Mouse (Mus musculus): Measurements from ENCODE around the gene Fbxw8. TPM values are rescaled to one million over a fixed set of nuclear protein-coding genes. Genes with fewer than 3 reads are reported as not detected.

Gene Fbxw8
- polyA plus RNA-seq, 1 experiment from 2014 or later = 27.7 TPM

- Histone ChIP-seq H3K27ac (replicated peaks) (no peak overlapping the region), H3K27me3 (no peaks in the 10 kb centered on the region), H3K9ac (no peak overlapping the region), H3K9me3 (replicated peaks) (no peaks in the 10 kb centered on the region), H3K4me1 (0 out of 2 replicates have a peak, but pooled peaks cover 1% of the 10 kb centered on the region), H3K4me3 (replicated peaks) (no peak overlapping the region), H3K4me2 (replicated peaks) (no peak overlapping the region), H3K36me3 (peaks cover 42% of the 10 kb centered on the region)
- 71% methylated on average over 9 of the region's 9 CpGs for WGBS
- no peak for ATAC-seq (ENCODE audit: insufficient number of reproducible peaks, low FRiP score, low TSS enrichment, low read depth)
These were observed 26.6 kb downstream of the Fbxw8 start for GRCm38 (mm10) chr5:118128651-118129050.

GRCm38 (mm10) chr5:118128208-118128607, 27.1 kb downstream of the Fbxw8 start:
- Histone ChIP-seq H3K9me3 (replicated peaks) (no peaks in the 10 kb centered on the region), H3K36me3 (peaks cover 42% of the 10 kb centered on the region), H3K9ac (no peak overlapping the region), H3K27ac (replicated peaks) (no peak overlapping the region), H3K4me3 (replicated peaks) (no peak overlapping the region), H3K27me3 (no peaks in the 10 kb centered on the region), H3K4me1 (0 out of 2 replicates have a peak, but pooled peaks cover 6% of the 10 kb centered on the region), H3K4me2 (replicated peaks) (no peak overlapping the region)
- WGBS = 65% methylated on average over 6 of the region's 6 CpGs
- no peak for ATAC-seq (ENCODE audit: insufficient number of reproducible peaks, low FRiP score, low TSS enrichment, low read depth)

DNA sequence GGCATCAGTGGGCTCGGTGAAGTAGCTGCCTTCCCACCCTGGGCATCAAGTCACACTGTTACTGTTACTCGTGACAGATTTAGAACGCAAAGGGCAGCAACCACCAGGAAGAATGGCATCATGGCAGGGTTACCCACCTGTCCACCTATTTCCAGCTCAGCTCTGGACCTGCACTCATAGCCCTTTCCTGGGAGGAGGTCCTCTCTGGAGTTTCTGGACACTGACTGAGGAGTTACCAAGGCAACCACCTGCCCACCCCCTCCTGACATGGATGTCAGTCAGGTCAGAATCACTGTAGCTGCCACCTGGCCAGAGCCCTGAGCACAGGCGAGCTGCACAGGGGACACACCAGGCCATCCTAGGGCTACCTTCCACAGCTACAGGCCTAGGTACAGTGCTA, 28.6 kb downstream of the Fbxw8 start:
- Histone ChIP-seq H3K27me3 (no peaks in the 10 kb centered on the region), H3K36me3 (peaks cover 42% of the 10 kb centered on the region), H3K9ac (no peak overlapping the region), H3K4me1 (0 out of 2 replicates have a peak, but pooled peaks cover 12% of the 10 kb centered on the region), H3K9me3 (replicated peaks) (no peaks in the 10 kb centered on the region), H3K4me2 (replicated peaks) (no peak overlapping the region), H3K27ac (replicated peaks) (no peak overlapping the region), H3K4me3 (replicated peaks) (no peak overlapping the region)
- WGBS = 86% methylated on average over 4 of the region's 4 CpGs
- no peak for ATAC-seq (ENCODE audit: insufficient number of reproducible peaks, low FRiP score, low TSS enrichment, low read depth)

GRCm38 (mm10) chr5:118123096-118123495, 32.2 kb downstream of the Fbxw8 start:
- peak overlapping the region; percentile 30; the same call in 1 of the 2 replicates for H3K27ac ChIP-seq (replicated peaks)

GRCm38 (mm10) chr5:118121928-118122327, 33.3 kb downstream of the Fbxw8 start:
- 80% methylated on average over 4 of the region's 4 CpGs for WGBS

More at GRCm38 (mm10) chr5:118123096-118123495, 32.2 kb downstream of the Fbxw8 start:
- Histone ChIP-seq H3K4me2 (replicated peaks) (no peak overlapping the region), H3K36me3 (peaks cover 42% of the 10 kb centered on the region), H3K4me3 (replicated peaks) (no peak overlapping the region), H3K27me3 (no peaks in the 10 kb centered on the region), H3K9me3 (replicated peaks) (no peaks in the 10 kb centered on the region), H3K4me1 (0 out of 2 replicates have a peak, but pooled peaks cover 16% of the 10 kb centered on the region), H3K9ac (no peak overlapping the region)
- WGBS = 34% methylated on average over 10 of the region's 10 CpGs
- ATAC-seq (ENCODE audit: insufficient number of reproducible peaks, low FRiP score, low TSS enrichment, low read depth) = no peak

GRCm38 (mm10) chr5:118120670-118121069, 34.6 kb downstream of the Fbxw8 start:
- Histone ChIP-seq H3K4me3 (replicated peaks) (no peak overlapping the region), H3K9me3 (replicated peaks) (no peaks in the 10 kb centered on the region), H3K9ac (no peak overlapping the region), H3K36me3 (peaks cover 22% of the 10 kb centered on the region), H3K27ac (replicated peaks) (no peak overlapping the region), H3K4me2 (replicated peaks) (no peak overlapping the region), H3K4me1 (peaks cover 20% of the 10 kb centered on the region; the same call in 1 of the 2 replicates), H3K27me3 (no peaks in the 10 kb centered on the region)
- WGBS = 36% methylated on average over 2 of the region's 2 CpGs
- no peak for ATAC-seq (ENCODE audit: insufficient number of reproducible peaks, low FRiP score, low TSS enrichment, low read depth)

More at GRCm38 (mm10) chr5:118121928-118122327, 33.3 kb downstream of the Fbxw8 start:
- H3K4me2 ChIP-seq (replicated peaks) = no peak overlapping the region
- H3K9me3 ChIP-seq (replicated peaks) = no peaks in the 10 kb centered on the region
- no peak overlapping the region for H3K9ac ChIP-seq
- no peaks in the 10 kb centered on the region for H3K27me3 ChIP-seq
- H3K27ac ChIP-seq (replicated peaks) = no peak overlapping the region
- ATAC-seq (ENCODE audit: insufficient number of reproducible peaks, low FRiP score, low TSS enrichment, low read depth) = no peak
- 0 out of 2 replicates have a peak, but pooled peaks cover 16% of the 10 kb centered on the region for H3K4me1 ChIP-seq
- peaks cover 31% of the 10 kb centered on the region for H3K36me3 ChIP-seq
- no peak overlapping the region for H3K4me3 ChIP-seq (replicated peaks)

DNA sequence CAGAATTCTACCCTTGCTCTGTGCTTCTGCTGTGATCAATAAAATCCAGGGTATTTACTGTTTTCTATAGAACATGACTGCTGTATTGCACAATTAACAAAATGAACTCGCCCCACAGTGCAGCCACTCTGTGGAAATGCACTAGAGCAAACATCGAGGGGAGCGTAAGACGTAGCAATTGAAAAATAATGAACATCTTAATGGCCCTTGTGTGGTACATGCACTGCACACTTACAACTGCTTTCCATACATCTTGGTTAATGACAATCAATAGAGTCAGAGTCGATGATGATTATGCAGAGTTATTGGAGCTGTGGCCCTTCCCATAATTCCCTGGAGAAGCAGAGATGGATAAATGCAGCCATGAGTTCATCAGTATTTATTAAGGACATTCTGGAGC, 36.3 kb downstream of the Fbxw8 start:
- 93% methylated on average over 5 of the region's 5 CpGs for WGBS
- no peak overlapping the region for H3K4me2 ChIP-seq (replicated peaks)
- H3K27me3 ChIP-seq = no peaks in the 10 kb centered on the region
- H3K4me1 ChIP-seq = peaks cover 20% of the 10 kb centered on the region; the same call in 1 of the 2 replicates
- no peak overlapping the region for H3K27ac ChIP-seq (replicated peaks)
- H3K36me3 ChIP-seq = peaks cover 13% of the 10 kb centered on the region; the same call in 1 of the 2 replicates
- H3K9me3 ChIP-seq (replicated peaks) = no peaks in the 10 kb centered on the region
- no peak overlapping the region for H3K9ac ChIP-seq
- ATAC-seq (ENCODE audit: insufficient number of reproducible peaks, low FRiP score, low TSS enrichment, low read depth) = no peak
- no peak overlapping the region for H3K4me3 ChIP-seq (replicated peaks)

GRCm38 (mm10) chr5:118118351-118118750, 36.9 kb downstream of the Fbxw8 start:
- H3K9ac ChIP-seq = no peak overlapping the region
- no peaks in the 10 kb centered on the region for H3K27me3 ChIP-seq
- no peak for ATAC-seq (ENCODE audit: insufficient number of reproducible peaks, low FRiP score, low TSS enrichment, low read depth)
- no peak overlapping the region for H3K4me3 ChIP-seq (replicated peaks)
- WGBS = 77% methylated on average over 3 of the region's 3 CpGs
- H3K27ac ChIP-seq (replicated peaks) = no peak overlapping the region
- no peaks in the 10 kb centered on the region for H3K9me3 ChIP-seq (replicated peaks)
- peaks cover 16% of the 10 kb centered on the region; the same call in 1 of the 2 replicates for H3K4me1 ChIP-seq
- H3K4me2 ChIP-seq (replicated peaks) = no peak overlapping the region
- H3K36me3 ChIP-seq = peaks cover 13% of the 10 kb centered on the region; the same call in 1 of the 2 replicates

GRCm38 (mm10) chr5:118113617-118114016, 41.6 kb downstream of the Fbxw8 start:
- H3K9ac ChIP-seq = no peak overlapping the region
- peaks cover 10% of the 10 kb centered on the region for H3K4me1 ChIP-seq
- no peak overlapping the region for H3K4me3 ChIP-seq (replicated peaks)
- 76% methylated on average over 12 of the region's 13 CpGs for WGBS
- no peak overlapping the region for H3K27ac ChIP-seq (replicated peaks)
- peaks cover 41% of the 10 kb centered on the region for H3K36me3 ChIP-seq
- H3K9me3 ChIP-seq (replicated peaks) = no peaks in the 10 kb centered on the region
- H3K4me2 ChIP-seq (replicated peaks) = no peak overlapping the region
- no peaks in the 10 kb centered on the region for H3K27me3 ChIP-seq
- no peak for ATAC-seq (ENCODE audit: insufficient number of reproducible peaks, low FRiP score, low TSS enrichment, low read depth)

- WGBS = 84% methylated on average over 7 of the region's 7 CpGs
These were observed 42.2 kb downstream of the Fbxw8 start for GRCm38 (mm10) chr5:118113043-118113442.

DNA sequence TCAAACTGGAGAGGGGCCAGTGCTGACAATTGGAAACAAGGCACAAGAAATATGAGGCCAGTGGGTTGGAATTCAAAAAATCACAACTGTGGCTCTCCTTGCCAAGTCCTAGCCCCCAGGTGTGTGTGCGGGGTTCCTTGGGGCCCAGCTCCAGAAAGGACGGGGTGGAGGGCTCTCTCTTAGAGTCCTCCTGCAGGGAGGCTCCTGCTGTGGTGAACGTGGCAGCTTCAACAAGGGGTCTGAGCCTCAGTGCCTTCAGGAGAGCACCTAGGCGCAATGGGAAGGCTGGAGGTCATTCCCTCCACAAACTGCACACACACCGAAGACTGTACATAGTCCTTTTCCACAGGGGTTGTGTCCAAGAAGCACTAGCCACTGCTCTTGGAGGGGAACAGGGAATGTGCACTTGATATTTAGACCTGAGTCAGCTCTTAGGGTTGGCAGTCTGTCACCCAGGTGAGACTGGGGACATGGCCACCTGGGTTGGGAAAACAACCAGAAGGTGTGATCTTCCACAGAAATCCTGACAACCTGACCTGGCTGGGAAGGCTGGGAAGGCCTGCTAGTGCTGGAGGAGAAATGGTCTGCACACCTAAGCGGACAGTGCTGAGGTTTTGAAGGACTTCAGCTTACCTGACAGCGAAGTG, 46.3 kb downstream of the Fbxw8 start:
- H3K4me3 ChIP-seq (replicated peaks) = no peak overlapping the region
- H3K27ac ChIP-seq (replicated peaks) = peak overlapping the region; percentile 58; the same call in 1 of the 2 replicates
- peaks cover 53% of the 10 kb centered on the region for H3K36me3 ChIP-seq
- ATAC-seq (ENCODE audit: insufficient number of reproducible peaks, low FRiP score, low TSS enrichment, low read depth) = 0 out of 2 replicates have a peak, but pooled peaks have one; percentile 7
- peaks cover 13% of the 10 kb centered on the region for H3K4me1 ChIP-seq
- no peak overlapping the region for H3K9ac ChIP-seq
- no peaks in the 10 kb centered on the region for H3K9me3 ChIP-seq (replicated peaks)
- H3K4me2 ChIP-seq (replicated peaks) = no peak overlapping the region
- 74% methylated on average over 7 of the region's 7 CpGs for WGBS
- H3K27me3 ChIP-seq = no peaks in the 10 kb centered on the region

More at GRCm38 (mm10) chr5:118113043-118113442, 42.2 kb downstream of the Fbxw8 start:
- no peak for ATAC-seq (ENCODE audit: insufficient number of reproducible peaks, low FRiP score, low TSS enrichment, low read depth)
- Histone ChIP-seq H3K36me3 (peaks cover 38% of the 10 kb centered on the region), H3K27ac (replicated peaks) (no peak overlapping the region), H3K9me3 (replicated peaks) (no peaks in the 10 kb centered on the region), H3K4me2 (replicated peaks) (no peak overlapping the region), H3K4me1 (peaks cover 16% of the 10 kb centered on the region), H3K4me3 (replicated peaks) (no peak overlapping the region), H3K27me3 (no peaks in the 10 kb centered on the region), H3K9ac (no peak overlapping the region)
